Mouse (Mus musculus) right cerebral cortex, postnatal 10 days (tissue): ENCODE measurements around the gene Ppp2r2c.

Experiments
- DNase-seq, 2 experiments: peaks; one replicate each; pipeline ENCODE4 v3.0.0; 2021; ENCODE audit warnings: low spot score in 2 of 2

The Ppp2r2c gene

DNA sequence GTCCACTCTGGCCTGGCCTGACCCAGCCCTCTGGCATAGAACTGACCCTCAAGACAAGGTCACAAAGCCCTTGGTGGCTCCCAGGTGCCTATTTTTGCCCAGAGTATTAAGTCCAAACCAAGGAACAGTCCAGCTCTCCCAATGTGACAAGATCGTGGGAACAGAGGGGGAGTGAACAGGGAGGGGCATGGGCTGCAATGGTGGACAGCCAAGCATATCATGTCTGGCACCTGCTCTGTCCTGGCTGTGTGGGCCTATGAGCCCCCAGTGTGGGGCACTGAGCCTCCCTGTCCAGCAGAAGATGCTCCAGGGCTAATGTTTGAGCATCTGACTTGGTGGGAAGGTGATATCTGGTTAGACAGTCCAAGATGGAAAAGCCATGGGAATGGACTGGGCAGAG, 118.3 kb downstream of the Ppp2r2c start:
- DNase-seq: no peak

DNA sequence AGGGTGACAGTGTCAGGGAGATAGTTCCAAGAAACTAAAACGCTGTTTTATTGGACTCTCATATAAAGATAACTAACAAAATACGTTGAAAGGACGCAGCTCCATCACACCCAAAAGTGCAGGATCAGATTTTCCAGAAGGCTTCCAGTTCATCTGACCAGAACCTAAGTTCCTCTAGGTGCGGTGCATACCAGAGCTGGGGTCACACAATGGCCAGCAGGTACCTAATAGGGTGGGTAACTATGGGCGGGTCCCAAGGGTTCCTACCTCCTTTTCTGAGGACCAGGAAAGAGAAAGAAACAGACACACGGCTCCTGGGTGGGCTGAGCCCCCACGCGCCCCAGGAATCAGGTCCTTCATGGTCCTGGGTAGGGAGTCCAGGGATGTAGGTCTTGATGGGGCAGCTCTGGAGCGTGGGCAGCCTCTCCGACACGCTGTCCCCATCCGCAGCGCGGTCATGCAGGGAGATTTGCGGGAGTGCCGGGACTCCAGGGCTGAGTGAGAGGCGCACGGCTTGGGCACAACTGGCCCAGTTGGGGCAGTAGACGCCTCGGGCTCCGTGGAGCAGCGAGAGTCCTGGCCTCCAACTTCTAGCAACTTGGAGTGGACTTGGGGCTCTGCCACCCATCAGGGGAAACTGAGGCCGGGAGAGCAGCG, 119.9 kb downstream of the Ppp2r2c start:
- DNase-seq: no peak

DNA sequence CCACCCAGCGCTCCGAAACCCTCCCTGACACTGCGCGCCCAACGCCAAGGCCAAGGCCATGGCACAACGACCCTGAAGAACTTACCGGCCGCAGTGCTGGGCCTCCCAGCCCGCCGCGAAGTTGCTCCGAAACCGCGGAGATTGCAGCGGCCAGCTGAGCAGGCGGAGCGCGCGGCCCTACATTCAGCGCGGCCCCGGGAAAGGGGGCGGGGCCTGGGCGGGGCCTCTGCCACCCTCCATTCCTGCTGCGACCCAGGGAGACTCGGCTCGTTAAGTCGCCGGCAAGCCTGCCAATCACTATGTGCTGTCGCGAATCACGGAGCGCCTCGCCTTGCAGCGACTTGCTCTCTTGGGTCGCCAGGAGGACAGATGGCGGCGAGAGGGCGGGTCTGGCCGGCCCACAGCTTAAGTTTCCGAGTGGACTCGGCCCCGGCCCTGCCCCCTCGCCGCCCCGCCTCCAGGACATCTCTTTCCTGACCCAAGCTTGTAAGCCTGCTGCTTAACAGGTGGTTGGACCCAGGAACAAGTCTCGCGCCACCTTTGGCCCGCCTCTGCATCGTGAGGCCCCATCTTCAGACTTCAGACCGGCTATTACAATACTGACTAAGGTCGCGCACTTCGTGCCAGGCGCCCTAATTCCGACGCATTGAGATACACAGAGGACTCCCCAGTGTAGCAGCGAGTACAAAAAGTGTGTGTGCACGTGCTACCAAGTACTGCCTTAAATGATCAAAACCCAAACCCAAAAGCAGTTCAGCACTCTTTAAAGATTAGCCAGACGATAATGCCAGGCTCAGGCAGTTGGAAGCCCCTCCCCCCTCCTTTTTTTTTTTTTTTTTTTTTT, 120.7 kb downstream of the Ppp2r2c start, which contains the start of gene Wfs1:
TSS of gene Wfs1 (minus strand) at position 425 of the 844 bp plus-strand sequence.
- peak; percentile 97 to 99 for DNase-seq

DNA sequence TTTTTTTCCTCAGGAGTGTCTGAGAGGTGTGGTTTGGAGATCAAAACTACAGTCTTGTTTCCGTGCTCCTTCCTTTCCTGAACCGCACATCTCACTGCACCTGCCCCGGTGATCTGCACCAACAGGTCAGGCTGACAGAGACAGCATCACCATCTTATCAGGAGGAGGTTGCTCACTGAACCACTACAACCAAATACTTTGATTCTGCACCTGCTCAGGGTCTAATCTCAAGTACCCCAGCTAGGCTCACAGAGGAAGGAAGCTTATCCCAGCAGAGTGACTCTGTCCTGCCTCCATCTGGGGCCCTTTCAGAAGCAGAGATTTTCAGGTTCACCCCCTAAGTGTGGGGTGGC, 121.3 kb downstream of the Ppp2r2c start:
- no peak for DNase-seq

DNA sequence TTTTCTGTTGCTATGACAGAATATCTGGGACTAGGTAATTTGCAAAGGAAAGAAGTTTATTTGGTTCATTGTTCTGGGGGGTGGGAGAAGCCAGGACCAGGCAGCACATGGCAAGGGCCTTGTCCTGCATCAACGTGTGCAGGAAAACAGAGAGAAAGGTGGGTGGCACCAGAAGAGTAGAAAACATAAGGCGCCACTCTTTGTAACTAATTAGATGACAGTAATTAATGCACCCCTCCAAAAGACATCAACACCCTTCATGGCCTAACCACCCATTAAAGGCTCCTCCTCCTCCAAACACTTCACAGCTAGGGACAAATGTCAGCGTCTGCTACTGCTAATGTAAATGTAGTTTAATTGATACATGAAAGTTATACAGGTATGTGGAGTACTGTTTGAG, 121.9 kb downstream of the Ppp2r2c start:
- no peak for DNase-seq

DNA sequence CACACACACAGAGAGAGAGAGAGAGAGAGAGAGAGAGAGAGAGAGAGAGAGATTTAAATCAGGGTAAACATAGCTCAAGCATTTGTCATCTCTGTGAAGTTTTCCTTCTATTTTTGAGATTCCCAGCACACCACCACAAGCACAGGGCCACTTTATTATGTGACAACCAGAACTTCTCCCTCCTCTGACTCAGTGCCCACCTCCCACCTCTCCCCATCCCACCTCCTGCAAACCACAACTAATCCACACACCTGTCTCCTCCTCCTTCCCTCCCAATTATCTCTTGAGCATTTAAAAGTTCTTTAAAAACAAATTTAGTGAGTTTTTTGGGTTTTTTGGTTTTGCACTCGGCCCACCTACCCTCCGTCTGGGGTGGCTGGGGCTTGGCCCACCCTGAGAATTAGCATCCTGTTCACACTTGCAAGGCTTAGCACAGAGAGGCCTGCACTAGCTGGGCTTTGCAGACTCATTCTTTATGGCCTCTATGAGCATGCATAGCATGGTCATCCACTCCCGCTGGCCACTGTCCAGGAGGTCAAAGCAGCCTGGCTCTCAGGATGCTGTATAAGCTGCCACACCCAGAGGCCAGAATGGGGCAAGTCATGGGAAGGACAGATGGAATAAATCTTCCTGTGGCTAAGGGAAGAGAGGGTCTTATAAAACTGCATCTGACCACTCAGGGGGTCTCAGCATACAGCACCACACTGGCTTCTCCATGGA, 122.5 kb downstream of the Ppp2r2c start:
- DNase-seq: peak in 1 of 2 experiments; percentile 47

DNA sequence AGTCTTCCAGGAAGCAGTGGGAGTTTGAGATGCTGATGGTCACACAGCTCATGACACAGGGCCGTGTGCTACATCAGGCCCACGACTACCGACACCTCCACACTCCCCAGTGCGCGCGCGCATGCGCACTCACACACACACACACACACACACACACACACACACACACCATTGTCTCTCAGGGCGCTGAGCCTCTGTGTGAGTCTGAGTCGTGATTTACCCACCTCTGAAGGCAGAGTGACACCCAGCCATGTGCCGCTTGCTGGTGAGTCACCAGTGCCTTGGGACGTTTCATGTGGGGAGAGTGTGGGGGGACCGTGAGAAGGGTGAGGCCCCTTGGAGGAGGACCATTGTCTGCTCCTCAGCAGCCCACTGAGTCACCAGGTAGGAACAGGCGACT, 128.1 kb downstream of the Ppp2r2c start:
- DNase-seq: no peak

DNA sequence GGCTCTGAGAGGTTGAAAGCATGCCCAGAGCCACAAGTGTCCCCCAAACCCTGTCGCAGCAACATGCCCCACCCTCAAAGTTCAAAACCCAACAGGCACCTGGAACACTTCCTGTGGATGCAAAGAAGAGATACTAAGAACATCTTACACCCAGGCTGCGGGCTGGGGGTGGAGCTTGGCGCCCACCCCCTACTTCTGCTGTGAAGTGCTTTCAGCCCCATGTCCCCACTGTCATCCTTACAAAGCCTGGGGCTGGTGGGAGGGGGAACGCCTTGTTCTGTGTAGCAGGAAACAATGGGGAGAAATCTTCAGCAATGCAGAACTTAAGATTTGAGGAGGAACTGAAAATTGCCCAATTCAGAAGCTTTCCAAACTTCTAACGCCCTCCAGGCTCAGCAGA, 129.7 kb downstream of the Ppp2r2c start:
- no peak for DNase-seq

DNA sequence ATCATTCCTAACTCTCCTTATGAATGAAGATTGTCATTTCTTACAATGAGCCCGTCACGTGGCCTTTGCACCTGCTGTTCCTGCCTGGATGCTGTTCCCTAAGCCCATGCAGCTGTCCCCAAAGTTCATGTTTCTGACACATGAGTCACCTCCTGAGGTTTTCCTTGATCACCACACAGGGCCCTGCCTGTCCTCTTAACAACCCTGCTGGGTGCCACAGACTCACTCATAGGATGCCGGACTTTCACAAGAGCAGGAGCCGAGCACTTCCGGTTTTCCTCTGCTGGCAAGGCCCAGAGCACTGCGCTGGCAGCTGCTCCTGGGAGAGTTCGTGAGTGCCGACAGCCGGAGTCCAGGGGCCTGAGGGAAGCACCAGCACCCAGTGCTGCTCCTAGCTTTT, 132.7 kb downstream of the Ppp2r2c start:
- no peak for DNase-seq

DNA sequence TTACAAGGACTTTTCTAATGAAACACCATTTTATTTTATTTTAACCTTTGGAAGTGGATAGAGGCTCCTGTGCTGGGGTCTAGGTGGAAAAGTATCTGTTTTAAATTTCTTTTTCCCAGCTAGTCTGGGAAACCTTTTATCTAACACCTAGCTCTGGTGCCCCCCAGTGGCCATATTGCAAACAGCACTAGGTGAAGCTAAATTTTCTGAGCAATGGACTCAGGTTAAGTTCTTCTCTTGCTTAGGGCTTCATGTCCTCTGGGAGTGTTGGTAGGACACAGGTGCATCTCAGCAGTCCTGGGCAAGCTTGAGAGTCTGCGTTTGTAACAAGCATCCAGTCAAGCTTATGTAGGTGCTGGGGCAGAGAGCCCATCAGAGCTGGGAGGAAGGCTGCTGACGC, 133.7 kb downstream of the Ppp2r2c start:
- DNase-seq: peak; percentile 75 to 85
